Mouse (Mus musculus) kidney, postnatal 4 days (tissue): ENCODE results near the gene Copg2.

Experiments
- DNase-seq, 2 experiments: peaks; one replicate each; pipeline ENCODE4 v3.0.0; 2021; ENCODE audit warnings: mixed read lengths in 2 of 2

Copg2 gene

GRCm38 (mm10) chr6:30732571-30733130 lies 163.9 kb downstream of the Copg2 start:
- peak in 1 of 2 experiments; percentile 21 for DNase-seq

GRCm38 (mm10) chr6:30730301-30730971 lies 166.2 kb downstream of the Copg2 start:
- DNase-seq = peak; percentile 48 to 59

DNA sequence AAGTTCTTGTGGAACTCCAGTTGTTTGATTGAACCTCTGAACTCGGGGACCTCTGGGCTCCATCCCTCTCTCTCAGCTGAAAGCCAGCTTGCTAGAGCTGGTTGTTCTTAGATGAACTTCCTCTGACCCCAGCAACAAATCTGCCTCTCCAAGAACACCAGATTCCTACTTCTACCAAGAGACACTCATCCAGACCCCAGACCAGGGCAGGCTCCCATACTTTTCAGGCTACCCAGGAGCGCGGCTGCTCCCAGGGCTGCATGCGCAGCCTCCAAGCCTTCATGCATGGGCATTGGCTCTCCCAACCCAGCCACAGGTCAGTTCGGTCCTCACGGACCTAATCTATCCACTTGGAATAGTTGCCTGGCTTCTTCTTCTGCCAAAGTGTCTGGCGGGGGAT lies 173.3 kb downstream of the Copg2 start, which contains the start of gene Mest:
TSS of gene Mest (plus strand) at position 217 of the 400 bp plus-strand sequence.
- peak in 1 of 2 experiments; percentile 28 for DNase-seq

- DNase-seq = no peak
Measured at GRCm38 (mm10) chr6:30722385-30723164, 174.0 kb downstream of the Copg2 start.

- no peak for DNase-seq
Measured at GRCm38 (mm10) chr6:30716796-30717195, 179.8 kb downstream of the Copg2 start.

- peak in 1 of 2 experiments; percentile 36 for DNase-seq
Measured at GRCm38 (mm10) chr6:30714891-30715471, 181.6 kb downstream of the Copg2 start.

- no peak for DNase-seq
Measured at GRCm38 (mm10) chr6:30713896-30714295, 182.7 kb downstream of the Copg2 start.

GRCm38 (mm10) chr6:30713455-30713854 lies 183.1 kb downstream of the Copg2 start:
- DNase-seq = no peak

- no peak for DNase-seq
Measured at GRCm38 (mm10) chr6:30712484-30712883, 184.1 kb downstream of the Copg2 start.

- DNase-seq = no peak
Measured at GRCm38 (mm10) chr6:30711365-30711763, 185.2 kb downstream of the Copg2 start.

GRCm38 (mm10) chr6:30710371-30711364 lies 185.9 kb downstream of the Copg2 start:
- no peak for DNase-seq

GRCm38 (mm10) chr6:30709115-30709514 lies 187.5 kb downstream of the Copg2 start:
- no peak for DNase-seq

- no peak for DNase-seq
Measured at GRCm38 (mm10) chr6:30703977-30704602, 192.5 kb downstream of the Copg2 start.

GRCm38 (mm10) chr6:30703476-30703875 lies 193.1 kb downstream of the Copg2 start:
- no peak for DNase-seq

DNA sequence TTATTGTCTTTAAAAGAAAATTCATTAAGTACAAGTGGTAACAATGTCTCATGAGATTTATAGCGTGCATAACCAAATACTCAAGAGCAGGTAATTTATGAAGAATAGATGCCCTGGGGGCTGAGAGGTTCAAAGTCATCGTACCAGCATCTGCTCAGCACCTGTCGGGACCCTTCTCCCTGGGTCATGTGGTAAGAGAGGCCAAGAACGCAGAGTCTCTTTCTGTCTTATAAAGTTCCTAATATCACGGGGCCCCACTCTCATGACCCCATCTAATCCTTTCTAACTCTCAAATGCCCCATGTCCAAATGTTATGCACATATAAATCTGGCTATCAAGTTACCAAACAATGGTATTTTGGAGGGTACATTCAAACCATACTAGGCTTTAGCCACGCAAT lies 193.7 kb downstream of the Copg2 start:
- DNase-seq = no peak

GRCm38 (mm10) chr6:30700182-30700581 lies 196.4 kb downstream of the Copg2 start:
- DNase-seq = peak in 1 of 2 experiments; percentile 47

DNA sequence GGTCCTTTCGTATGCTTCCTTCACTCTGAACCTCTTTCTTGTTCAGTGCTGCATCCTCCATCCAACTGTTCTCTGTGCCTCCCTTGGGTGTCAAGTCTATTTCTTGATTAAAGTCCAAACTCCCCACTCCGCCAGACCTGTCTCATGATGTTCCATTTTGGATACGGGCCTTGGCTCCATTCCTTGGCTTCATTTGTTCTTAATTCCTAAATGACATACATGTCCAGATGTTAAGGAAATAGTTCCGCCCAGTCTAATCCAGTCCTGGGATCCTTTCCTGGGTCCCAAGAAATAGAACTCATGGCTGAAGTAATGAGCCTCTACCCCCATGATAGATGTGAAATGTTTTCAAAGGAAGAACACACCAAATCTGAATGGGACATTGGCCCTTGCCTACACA lies 198.6 kb downstream of the Copg2 start:
- DNase-seq = no peak
